Mouse (Mus musculus): ENCODE measurements around the gene Pold4. TPM values are rescaled to one million over a fixed set of nuclear protein-coding genes. Genes with fewer than 3 reads are reported as not detected.

Pold4 gene
- total RNA-seq (2021): 10 to 100 TPM; 15.9 to 17.8 TPM

DNA sequence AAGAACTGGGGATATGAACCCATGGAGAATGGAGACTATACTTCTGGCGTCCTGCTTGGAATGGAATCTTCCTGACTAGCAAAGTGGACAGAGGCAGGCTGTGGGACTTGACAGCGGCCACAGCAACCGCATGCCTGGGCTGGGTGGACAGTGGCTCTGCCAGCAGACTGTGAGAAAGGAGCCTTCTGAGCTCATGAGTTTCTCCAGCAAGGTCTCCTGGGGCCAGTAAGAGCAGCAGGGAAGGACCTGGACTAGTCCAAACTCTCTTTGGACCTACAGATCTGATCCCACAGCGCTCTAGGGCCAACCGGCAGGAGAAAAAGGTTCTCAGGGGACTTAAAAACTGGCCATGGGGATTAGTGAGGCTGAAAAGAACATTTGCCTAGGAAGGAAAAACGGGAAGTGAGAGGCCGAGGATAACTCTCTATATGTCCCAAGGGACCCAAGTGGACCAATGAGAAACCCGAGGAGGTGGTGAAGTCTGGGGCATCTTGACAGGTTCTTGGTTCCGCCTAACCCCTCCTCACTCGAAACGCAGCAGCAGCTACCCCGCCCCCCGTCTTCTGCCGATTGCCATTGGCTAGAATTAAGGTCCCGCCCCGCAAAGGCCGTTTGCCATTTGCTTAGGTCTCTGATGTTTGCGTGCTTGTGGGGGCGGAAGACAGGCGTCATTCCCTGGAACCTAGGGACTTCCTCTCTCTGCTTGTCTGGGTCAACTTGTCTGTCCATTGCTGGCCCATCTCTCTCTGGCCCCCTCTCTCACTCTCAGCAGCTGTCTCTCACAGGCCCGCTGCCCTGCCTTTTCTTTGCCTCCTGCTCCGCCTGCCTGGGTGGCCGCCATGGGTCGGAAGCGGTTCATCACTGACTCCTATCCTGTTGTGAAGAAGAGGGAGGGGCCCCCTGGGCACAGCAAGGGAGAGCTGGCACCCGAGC is at the start of gene Pold4:
Gene Pold4 (plus strand): TSS at position 647 of the 933 bp plus-strand sequence.
- intact Hi-C loops (cut with DNase I): loop anchor here (1.0 to 5.0 kb wide), 3 partner anchors 62 to 131 kb away; partner anchors contain the start of gene Aip
- DNase-seq (ENCODE audit: low spot score in 2 of 2): peak; percentile 94 to 96

DNA sequence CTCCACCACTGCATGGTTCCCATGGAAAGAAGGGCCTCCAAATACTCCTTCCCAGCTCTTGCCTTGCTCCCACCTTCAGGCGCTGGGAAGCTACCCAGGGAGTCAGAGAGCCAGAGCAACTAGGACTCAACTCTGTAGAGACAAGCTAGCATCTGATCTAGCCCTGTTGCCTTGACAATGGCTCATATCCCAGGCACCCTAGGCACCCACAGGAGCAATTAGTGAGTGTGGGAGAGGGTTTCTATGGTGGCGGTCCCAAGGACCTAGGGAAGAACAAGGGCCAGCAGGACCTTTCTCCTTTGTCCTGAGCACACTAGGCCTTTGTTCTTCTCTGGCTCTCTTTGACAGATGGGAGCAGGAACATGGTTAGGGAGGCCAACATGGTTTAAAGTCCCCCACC is 48.0 kb upstream of the Pold4 start:
- no peak for DNase-seq (ENCODE audit: low spot score in 2 of 2)

DNA sequence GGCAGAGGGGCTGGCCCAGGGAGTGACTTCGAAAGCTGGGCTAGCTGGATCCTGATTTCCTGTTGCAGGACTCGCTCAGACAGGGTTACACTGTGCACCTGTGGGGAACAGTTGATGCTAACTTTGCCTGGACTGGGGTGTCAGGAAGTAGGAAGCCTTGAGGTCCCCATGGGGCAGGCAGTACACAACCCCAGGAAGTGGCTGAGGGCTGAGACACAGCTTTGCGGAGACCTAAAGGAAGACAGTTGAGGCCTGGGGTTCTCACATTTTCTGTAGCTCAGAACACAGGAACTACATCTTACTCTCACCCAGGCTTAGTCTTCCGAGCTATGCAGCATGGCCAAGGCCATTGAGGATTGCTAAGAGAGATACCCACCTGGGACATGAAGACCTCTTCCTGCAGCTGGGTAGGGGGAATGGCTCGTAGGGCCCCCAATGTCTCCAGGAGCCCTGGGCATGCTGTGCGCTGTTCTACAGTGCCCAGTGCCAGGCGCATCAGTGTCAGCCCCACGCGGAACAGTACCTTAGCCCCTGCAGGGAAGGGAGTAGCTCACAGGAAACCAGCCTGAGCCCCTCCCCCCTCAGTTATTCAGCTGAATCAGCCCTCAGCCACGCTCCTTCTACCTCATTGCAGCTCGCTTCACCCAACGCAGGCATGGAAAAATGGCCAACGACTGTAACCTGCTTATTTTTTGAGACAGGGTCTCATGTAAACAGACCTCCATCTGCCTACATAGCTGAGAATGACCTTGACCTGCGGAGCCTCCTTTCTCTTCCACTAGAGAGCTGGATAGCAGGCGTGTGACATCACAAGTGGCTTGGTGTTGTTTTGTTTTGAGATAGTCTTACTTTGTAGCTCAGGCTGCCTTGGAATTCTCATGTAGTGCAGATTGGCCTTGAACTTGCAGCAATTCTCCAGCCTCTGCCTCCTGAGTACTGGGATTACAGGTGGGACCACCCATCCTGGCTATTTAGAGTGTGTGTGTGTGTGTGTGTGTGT is 46.4 kb upstream of the Pold4 start:
- intact Hi-C loops (cut with DNase I): no loop called here
- no peak for DNase-seq (ENCODE audit: low spot score in 2 of 2)

More for the DNA sequence above, 48.0 kb upstream of the Pold4 start:
- intact Hi-C loops (cut with DNase I): no loop called here

DNA sequence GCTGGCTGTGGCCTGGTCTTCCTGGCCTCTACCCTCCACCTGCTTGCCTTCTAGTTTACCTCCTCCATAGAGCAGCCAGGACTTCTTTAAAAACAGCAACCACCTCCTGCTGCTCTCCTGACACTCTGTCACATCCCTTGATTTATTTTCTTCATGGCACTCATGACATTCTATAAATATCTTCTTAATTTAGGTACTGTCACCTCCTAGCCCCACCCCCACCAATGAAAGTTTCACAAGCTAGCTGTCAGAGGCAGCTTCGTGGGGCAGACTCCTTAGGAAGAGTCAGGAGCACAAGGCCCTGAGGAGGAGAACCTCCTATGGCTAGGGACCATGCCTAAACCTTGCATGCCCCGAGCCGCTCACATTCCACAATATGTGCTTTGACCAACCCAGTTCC is 44.4 kb upstream of the Pold4 start:
- intact Hi-C loops (cut with DNase I): loop anchor here (2.0 kb wide), 1 partner anchor 17 kb away; no protein-coding TSS in a partner anchor
- no peak for DNase-seq (ENCODE audit: low spot score in 2 of 2)

DNA sequence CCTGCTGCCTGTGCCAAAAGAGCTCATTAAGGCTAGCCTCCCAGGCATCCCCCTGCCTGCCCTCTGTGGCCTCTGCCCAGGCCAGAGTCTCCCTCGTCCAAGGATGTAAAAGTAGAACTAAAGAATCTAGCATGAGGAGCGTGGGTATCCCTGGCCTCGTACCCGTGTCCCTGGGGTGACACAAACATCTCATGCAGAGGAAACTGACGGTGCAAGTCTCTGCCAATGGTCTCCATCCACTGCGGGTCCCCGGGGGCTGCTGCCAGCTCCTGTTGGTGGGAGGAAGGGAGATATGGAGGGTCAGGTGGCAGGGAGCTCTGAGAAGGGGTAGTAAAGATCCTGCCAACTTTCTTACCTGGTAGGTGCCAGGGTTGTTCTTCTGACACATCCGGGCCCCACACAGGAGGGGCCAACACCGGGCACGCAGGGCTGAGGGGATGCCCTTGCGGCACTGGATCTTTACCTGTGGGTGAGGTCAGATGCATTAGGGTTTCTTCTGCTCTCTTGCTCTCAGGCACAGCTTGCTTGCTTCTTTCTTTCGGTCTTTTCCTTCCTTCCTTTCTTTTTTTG is 42.6 kb upstream of the Pold4 start:
- no peak for DNase-seq (ENCODE audit: low spot score in 2 of 2)
- intact Hi-C loops (cut with DNase I): no loop called here

DNA sequence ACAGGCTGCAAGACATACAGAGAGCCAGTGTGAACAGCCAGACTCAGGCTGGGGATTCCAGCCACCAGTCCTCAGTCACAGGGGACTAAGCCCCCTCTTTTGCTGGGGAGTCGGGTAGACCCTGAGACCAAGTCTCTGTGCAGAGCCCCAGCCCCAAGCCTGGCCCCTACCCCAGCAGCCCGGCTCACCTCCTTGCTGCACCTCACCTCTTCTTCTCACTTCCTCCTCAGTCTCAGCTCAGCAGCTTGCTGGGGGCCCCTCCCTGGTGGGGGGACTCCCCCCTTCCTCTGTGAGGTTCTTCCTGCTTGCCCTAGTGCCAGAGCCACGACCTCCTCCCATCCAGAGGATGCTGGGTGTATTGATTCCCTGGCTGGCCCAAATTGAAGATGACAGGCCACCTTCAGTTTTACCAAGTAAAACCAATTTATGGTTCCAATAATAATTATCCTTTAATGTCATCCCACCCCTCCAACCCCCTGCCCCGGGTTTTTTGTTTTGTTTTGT is 40.8 kb upstream of the Pold4 start, which contains the start of gene Tbc1d10c:
Gene Tbc1d10c (minus strand): TSS at position 454 of the 504 bp plus-strand sequence.
- no peak for DNase-seq (ENCODE audit: low spot score in 2 of 2)
- intact Hi-C loops (cut with DNase I): loop anchor here (5.0 kb wide), 1 partner anchor 64 kb away; the partner anchor contains the start of gene Aip

DNA sequence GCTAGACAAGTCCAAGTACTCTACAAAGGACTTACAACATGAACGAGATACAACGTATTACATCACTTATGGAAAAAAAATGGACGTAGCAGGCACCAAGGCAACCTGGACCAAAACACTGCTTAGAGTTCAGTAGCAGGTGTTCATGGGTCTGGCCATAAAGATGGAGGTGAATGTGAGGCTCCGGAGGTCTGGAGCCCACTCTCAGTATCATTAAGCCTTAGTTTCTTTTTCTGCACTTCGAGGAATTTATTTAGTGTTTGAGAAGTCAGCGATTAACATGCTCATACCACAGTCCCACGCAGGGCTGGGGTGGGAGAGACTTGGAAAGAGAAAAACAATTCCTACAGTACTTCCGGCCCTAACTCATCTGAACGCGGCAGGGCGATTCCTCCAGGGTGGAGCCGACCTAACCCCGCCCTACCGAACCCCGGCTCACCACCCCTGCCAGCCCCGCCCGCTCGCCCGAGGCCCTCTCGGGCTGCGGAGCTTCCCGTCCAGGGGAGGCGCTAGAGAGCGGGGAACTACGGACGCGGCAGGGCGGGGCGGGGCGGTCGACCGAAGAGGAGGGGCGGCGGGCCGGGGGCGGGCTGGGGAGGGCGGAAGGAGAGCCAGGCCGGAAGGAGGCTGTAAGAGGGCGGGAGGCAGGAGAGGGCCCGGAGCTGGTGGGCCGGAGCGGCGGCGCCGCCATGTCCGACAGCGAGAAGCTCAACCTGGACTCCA is 40.0 kb upstream of the Pold4 start, which contains the start of gene Ppp1ca:
Gene Ppp1ca (plus strand): TSS at position 538 of the 723 bp plus-strand sequence.
- peak; percentile 90 to 91 for DNase-seq (ENCODE audit: low spot score in 2 of 2)
- intact Hi-C loops (cut with DNase I): loop anchor here (5.0 kb wide), 1 partner anchor 64 kb away; the partner anchor contains the start of gene Aip

DNA sequence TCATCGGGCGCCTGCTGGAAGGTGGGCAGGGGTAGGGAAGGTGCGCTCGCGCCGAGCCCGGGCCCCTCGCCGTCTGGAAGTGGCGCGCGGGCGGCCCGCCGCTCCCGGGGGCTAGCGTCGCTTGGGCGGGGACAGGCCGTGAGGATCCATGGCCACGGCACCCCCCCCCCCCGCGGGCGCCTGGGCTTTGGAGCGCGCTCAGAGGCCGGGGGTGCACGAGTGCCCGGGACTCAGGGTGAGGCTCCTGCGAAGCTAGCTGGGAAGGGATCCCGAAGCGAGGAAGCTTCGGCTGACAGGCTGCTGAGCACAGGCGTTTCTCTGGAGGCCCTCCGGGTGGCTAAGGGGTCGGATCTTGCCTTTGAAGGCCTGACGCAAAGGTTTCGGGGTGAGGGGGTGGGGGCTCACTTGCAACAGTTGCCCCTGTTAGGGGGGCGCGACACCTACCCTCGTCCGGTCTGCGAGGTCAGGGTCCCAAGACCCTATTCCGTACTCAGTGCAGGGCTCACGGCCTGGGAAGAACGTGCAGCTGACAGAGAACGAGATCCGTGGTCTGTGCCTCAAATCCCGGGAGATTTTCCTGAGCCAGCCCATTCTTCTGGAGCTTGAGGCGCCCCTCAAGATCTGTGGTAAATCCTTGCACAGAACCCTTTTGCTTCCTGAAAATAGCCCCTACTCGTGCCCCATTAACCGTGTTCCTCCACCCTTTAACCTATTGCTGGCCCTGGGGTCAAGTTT is 39.3 kb upstream of the Pold4 start:
- DNase-seq (ENCODE audit: low spot score in 2 of 2): no peak
- intact Hi-C loops (cut with DNase I): loop anchor here (5.0 kb wide), 1 partner anchor 65 kb away; the partner anchor contains the start of gene Aip

DNA sequence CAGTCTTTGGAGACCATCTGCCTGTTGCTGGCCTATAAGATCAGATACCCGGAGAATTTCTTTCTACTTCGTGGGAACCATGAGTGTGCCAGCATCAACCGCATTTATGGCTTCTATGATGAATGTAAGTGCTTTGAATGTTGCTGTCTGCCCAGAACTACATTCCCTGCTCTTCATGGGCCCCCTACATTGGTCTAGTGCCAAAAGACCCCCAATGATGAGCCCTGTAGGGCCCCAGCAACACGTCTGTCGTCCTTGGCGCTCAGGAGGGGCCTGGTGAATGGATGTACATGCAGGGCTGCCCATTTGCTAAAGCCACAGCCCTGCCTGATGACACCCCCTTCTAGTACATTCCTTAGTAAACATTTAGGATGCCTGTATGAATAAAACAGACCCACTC is 38.6 kb upstream of the Pold4 start:
- DNase-seq (ENCODE audit: low spot score in 2 of 2): no peak
- intact Hi-C loops (cut with DNase I): loop anchor here (5.0 kb wide), 1 partner anchor 66 kb away; the partner anchor contains the start of gene Aip

DNA sequence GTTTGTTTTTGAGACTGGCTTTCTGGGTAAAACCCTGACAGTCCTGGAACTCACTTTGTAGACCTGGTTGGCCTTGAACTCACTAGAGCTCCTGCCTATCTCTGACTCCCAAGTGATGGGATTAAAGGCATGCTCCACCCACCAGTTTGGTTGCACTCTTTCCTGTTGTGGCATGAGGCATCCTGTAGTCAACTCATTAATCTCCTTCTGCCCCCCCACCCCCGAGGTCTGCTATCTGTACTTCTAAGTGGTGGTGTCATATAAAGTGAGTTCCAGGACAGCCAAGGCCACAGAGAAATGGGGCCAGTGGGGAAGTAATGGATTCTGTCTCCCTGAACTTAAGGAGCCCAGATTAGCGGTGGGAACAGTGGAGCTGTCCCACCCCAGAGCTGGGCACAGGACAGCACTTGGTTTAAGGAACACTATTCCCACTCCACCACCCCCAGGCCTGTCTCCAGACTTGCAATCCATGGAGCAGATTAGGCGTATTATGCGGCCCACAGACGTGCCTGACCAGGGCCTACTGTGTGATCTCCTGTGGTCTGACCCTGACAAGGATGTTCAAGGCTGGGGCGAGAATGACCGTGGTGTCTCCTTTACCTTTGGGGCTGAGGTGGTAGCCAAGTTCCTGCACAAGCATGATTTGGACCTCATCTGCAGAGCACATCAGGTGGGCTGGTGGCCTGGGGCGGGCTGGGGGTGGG is 37.5 kb upstream of the Pold4 start:
- intact Hi-C loops (cut with DNase I): loop anchor here (5.0 kb wide), 1 partner anchor 67 kb away; the partner anchor contains the start of gene Aip
- no peak for DNase-seq (ENCODE audit: low spot score in 2 of 2)

DNA sequence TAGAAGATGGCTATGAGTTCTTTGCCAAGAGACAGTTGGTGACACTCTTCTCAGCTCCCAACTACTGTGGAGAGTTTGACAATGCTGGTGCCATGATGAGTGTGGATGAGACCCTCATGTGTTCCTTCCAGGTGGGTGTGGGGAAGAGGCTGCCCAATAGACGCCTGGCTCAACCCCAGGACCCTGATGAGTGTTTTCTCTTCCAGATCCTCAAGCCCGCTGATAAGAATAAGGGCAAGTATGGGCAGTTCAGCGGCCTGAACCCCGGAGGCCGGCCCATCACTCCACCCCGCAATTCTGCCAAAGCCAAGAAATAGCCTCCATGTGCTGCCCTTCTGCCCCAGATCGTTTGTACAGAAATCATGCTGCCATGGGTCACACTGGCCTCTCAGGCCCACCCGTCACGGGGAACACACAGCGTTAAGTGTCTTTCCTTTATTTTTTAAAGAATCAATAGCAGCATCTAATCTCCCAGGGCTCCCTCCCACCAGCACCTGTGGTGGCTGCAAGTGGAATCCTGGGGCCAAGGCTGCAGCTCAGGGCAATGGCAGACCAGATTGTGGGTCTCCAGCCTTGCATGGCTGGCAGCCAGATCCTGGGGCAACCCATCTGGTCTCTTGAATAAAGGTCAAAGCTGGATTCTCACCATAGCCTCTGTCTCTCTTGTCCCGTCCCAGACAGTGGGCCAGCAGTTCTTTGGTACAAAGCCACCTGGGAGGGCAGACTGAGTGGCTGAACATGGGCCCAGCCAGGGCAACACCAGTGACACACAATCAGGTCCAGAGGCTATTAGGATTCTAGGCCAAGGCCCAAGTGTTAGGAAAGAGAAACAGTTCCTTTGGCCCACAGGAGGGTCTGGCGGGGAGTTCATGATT is 36.7 kb upstream of the Pold4 start:
- intact Hi-C loops (cut with DNase I): loop anchor here (5.0 kb wide), 1 partner anchor 68 kb away; the partner anchor contains the start of gene Aip
- DNase-seq (ENCODE audit: low spot score in 2 of 2): no peak

DNA sequence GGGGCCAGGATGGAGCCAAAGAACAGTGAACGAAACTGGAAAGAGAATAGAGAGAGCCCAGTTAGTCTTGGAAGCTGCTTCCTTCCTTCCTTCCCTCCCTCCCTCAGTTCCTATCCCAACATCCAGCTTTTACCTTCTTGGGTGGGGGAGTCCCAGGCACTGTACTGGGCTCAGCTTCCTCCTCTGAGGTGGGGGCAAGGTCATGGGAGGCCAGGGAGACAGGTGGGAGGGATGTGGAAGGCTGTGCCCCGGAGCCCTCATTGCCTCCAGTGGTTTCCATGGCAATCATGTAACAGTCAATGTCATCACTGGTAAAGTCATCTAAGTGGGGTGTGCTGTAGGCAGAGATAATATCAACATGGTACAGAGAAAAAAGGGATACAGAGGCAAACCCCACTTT is 35.7 kb upstream of the Pold4 start:
- no peak for DNase-seq (ENCODE audit: low spot score in 2 of 2)

DNA sequence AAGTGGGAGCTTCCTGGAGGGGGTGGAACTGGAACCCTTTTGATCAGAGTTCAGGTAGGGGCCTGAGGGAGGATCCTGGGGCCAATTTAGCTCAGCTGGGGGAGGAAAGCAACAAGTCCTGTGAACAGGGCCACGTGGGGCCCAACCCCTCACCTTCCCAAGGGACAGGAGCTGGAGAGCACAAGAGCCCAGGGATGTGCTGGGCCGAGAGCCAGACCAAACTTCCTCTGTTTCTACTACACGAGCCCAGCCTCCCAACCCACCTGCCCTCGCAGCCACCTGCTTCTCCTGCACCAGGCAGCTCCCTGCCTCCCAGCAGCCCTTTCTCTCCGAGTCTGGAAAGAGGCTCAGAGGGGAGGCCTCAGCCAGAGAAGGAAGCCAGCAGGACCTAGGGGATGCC is 35.2 kb upstream of the Pold4 start:
- no peak for DNase-seq (ENCODE audit: low spot score in 2 of 2)
- intact Hi-C loops (cut with DNase I): no loop called here

More for the DNA sequence above, 35.7 kb upstream of the Pold4 start:
- intact Hi-C loops (cut with DNase I): no loop called here

DNA sequence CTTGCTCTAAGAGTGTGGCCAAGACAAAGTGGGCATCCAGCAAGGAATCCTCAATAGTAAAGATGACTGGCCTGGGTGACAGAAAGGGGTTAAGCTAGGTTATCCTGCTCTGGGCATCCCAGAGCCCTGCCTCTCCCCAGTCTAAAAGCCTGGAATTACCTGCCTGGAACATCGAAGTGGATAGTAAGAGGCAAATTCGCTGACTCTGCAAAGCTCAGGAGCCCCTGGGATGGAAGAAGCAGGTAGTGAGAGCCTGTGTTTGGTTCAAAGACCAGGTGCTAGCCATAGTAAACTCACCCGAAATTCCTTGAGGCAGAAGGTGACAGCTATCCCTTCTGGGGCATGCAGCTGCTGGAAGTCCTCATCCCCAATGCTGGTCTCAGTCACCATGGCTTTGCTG is 34.5 kb upstream of the Pold4 start:
- DNase-seq (ENCODE audit: low spot score in 2 of 2): no peak
- intact Hi-C loops (cut with DNase I): no loop called here

DNA sequence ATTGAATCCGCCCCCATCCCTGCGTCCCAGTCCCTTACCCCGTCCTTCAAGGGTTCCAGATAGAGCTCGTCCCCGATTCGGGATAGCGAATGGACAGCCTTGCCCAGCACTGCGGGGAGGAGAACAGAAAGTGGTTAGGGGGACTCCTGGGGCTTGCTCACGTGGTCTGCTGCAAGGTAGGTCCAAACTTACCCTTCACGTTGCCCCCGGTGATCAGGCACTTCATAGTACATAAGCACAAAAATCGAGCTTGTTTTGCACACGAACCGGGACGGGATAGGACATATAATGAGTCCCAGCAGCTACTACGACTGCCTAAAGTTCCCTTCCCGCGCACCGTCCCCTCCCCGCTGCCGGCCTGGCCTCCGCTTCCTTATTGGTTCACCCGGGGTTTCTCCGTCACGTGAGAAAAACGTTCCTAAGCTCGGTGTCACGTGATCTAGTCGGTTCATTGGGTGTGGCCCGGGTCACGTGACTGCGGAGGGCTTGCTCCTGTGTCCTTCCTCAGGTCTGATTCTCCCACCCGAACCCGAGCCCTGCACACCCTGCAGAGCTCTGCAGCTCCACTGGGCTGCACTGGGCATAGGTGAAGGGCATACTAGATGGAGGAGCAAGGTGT is 30.3 kb upstream of the Pold4 start, which contains the start of gene Rad9a:
Gene Rad9a (minus strand): TSS at position 372 of the 619 bp plus-strand sequence.
- peak; percentile 92 to 94 for DNase-seq (ENCODE audit: low spot score in 2 of 2)
- intact Hi-C loops (cut with DNase I): loop anchor here (5.0 kb wide), 1 partner anchor 34 kb away; no protein-coding TSS in a partner anchor
